Mouse (Mus musculus): ENCODE data around the gene Thada.

Thada gene

GRCm38 (mm10) chr17:84162211-84162760 lies 303.7 kb downstream of the Thada start:
- no peak for DNase-seq (ENCODE audit: low spot score in 2 of 2)

- DNase-seq (ENCODE audit: low spot score in 2 of 2), result no peak
Measured at GRCm38 (mm10) chr17:84161231-84161854, 304.7 kb downstream of the Thada start.

- DNase-seq (ENCODE audit: low spot score in 2 of 2), result no peak
Measured at GRCm38 (mm10) chr17:84158891-84159290, 307.1 kb downstream of the Thada start.

GRCm38 (mm10) chr17:84158461-84158795 lies 307.6 kb downstream of the Thada start:
- DNase-seq (ENCODE audit: low spot score in 2 of 2), result no peak

- no peak for DNase-seq (ENCODE audit: low spot score in 2 of 2)
Measured at GRCm38 (mm10) chr17:84157743-84158460, 308.1 kb downstream of the Thada start.

GRCm38 (mm10) chr17:84156748-84157742 lies 309.0 kb downstream of the Thada start:
- DNase-seq (ENCODE audit: low spot score in 2 of 2), result peak; percentile 66 to 67

- DNase-seq (ENCODE audit: low spot score in 2 of 2), result no peak
Measured at GRCm38 (mm10) chr17:84156227-84156573, 309.8 kb downstream of the Thada start.

- no peak for DNase-seq (ENCODE audit: low spot score in 2 of 2)
Measured at GRCm38 (mm10) chr17:84155516-84156226, 310.3 kb downstream of the Thada start.

- no peak for DNase-seq (ENCODE audit: low spot score in 2 of 2)
Measured at GRCm38 (mm10) chr17:84155029-84155338, 311.0 kb downstream of the Thada start.

GRCm38 (mm10) chr17:84154302-84155028 lies 311.5 kb downstream of the Thada start:
- DNase-seq (ENCODE audit: low spot score in 2 of 2), result no peak

GRCm38 (mm10) chr17:84152976-84153786 lies 312.8 kb downstream of the Thada start:
- no peak for DNase-seq (ENCODE audit: low spot score in 2 of 2)

- no peak for DNase-seq (ENCODE audit: low spot score in 2 of 2)
Measured at GRCm38 (mm10) chr17:84152206-84152975, 313.6 kb downstream of the Thada start.

- DNase-seq (ENCODE audit: low spot score in 2 of 2), result no peak
Measured at GRCm38 (mm10) chr17:84151306-84151705, 314.7 kb downstream of the Thada start.

GRCm38 (mm10) chr17:84150291-84150690 lies 315.7 kb downstream of the Thada start:
- DNase-seq (ENCODE audit: low spot score in 2 of 2), result no peak

- no peak for DNase-seq (ENCODE audit: low spot score in 2 of 2)
Measured at GRCm38 (mm10) chr17:84149566-84149965, 316.4 kb downstream of the Thada start.

GRCm38 (mm10) chr17:84148499-84149484 lies 317.2 kb downstream of the Thada start:
- peak; percentile 81 to 90 for DNase-seq (ENCODE audit: low spot score in 2 of 2)

GRCm38 (mm10) chr17:84147183-84148108 lies 318.6 kb downstream of the Thada start:
- no peak for DNase-seq (ENCODE audit: low spot score in 2 of 2)
